Mouse (Mus musculus) testis, adult 2 months (tissue): ENCODE data around the gene Wdr37.

Experiments used
- CTCF ChIP-seq: fragments of 200-500 bp; IDR thresholded peaks from 2 replicates; pipeline ENCODE4 v1.5.1; 2012; ENCODE audit warnings: low read depth, mild to moderate bottlenecking, inconsistent platforms, low read length, moderate library complexity; ENCODE audit not compliant: control insufficient read depth, insufficient read depth, insufficient replicate concordance
- POLR2A ChIP-seq: fragments of 200-500 bp; IDR thresholded peaks from 2 replicates; pipeline ENCODE4 v1.6.1; 2012; ENCODE audit warnings: low read depth, mild to moderate bottlenecking, inconsistent platforms, low read length, moderate library complexity; ENCODE audit not compliant: control insufficient read depth

GRCm38 (mm10) chr13:8871314-8871962 lies at the start of gene Wdr37:
- no peak for TF ChIP-seq CTCF
- no peak for TF ChIP-seq POLR2A
